Mouse (Mus musculus) lung, postnatal 0 days (tissue): ENCODE measurements around the gene Fam178b. TPM values are rescaled to one million over a fixed set of nuclear protein-coding genes. Genes with fewer than 3 reads are reported as not detected.
A peak's percentile ranks its signal among the peaks of the same experiment; 100 is the strongest.

ENCODE experiments used
- ATAC-seq: fragments of 200-750 bp; cut with Nextera tagmentation; 2 replicates; pipeline ENCODE4 v1.8.0; 2017; ENCODE audit warnings: moderate library complexity
- DNase-seq: peaks from one replicate; pipeline ENCODE4 v3.0.0-alpha.2; 2016; ENCODE audit warnings: low spot score
- H3K27ac ChIP-seq: fragments of 300-500 bp; sonication (generic); 2 replicates; pipeline ENCODE4 v1.5.1; 2014; ENCODE audit warnings: antibody characterized with exemption, mild to moderate bottlenecking, low read length, mixed read lengths
- H3K27me3 ChIP-seq: fragments of 300-500 bp; sonication (generic); replicated peaks from 2 replicates; pipeline ENCODE4 v1.6.1; 2014; ENCODE audit warnings: low read length, mixed read lengths; ENCODE audit not compliant: insufficient read depth
- H3K36me3 ChIP-seq: fragments of 300-500 bp; sonication (generic); 2 replicates; pipeline ENCODE4 v1.6.1; 2014; ENCODE audit warnings: low read length, mixed read lengths; ENCODE audit not compliant: insufficient read depth
- H3K4me1 ChIP-seq: fragments of 300-500 bp; sonication (generic); 2 replicates; pipeline ENCODE4 v1.6.1; 2014; ENCODE audit warnings: antibody characterized with exemption, low read depth, low read length, mixed read lengths; ENCODE audit not compliant: insufficient read depth
- H3K4me2 ChIP-seq: fragments of 300-500 bp; sonication (generic); replicated peaks from 2 replicates; pipeline ENCODE4 v1.6.1; 2014; ENCODE audit warnings: low read depth, mild to moderate bottlenecking, low read length, moderate library complexity, mixed read lengths
- H3K4me3 ChIP-seq: fragments of 300-500 bp; sonication (generic); 2 replicates; pipeline ENCODE4 v1.5.1; 2014; ENCODE audit warnings: low read depth, low read length
- H3K9ac ChIP-seq: fragments of 300-500 bp; sonication (generic); replicated peaks from 2 replicates; pipeline ENCODE4 v1.6.1; 2014; ENCODE audit warnings: low read depth, mild to moderate bottlenecking
- H3K9me3 ChIP-seq: fragments of 300-500 bp; sonication (generic); 2 replicates; pipeline ENCODE4 v1.6.1; 2016; ENCODE audit warnings: low read length, mixed read lengths
- CTCF ChIP-seq: IDR thresholded peaks from 2 replicates; pipeline ENCODE4 v1.5.1; 2016; ENCODE audit warnings: antibody characterized with exemption, mild to moderate bottlenecking
- EP300 ChIP-seq: IDR thresholded peaks from 2 replicates; pipeline ENCODE4 v1.6.1; 2016; ENCODE audit warnings: antibody characterized with exemption, mild to moderate bottlenecking, control low read depth
- WGBS: fragments of 180-500 bp; shearing (Covaris S2); extraction: QIAGEN DNeasy Blood & Tissue Kit; methylation state at CpG from one replicate; pipeline ENCODE4 v1.1.7; 2014; 5-methylcytosine and 5-hydroxymethylcytosine counted together
- polyA plus RNA-seq: library from polyadenylated mRNA; unstranded; fragments of >200 nt; fragmentation: Nextera tagmentation; extraction: Ambion mirVana; gene quantifications from 2 replicates; pipeline ENCODE4 v1.2.1, GENCODE M21; 2015

Fam178b gene
- polyA plus RNA-seq, 1 experiment from 2014 or later: 5.1 TPM

GRCm38 (mm10) chr1:36533546-36533945, 149.4 kb downstream of the Fam178b start:
- TF ChIP-seq EP300 (no peak), CTCF (no peak)
- 63% methylated on average over 6 of the region's 6 CpGs for WGBS
- Histone ChIP-seq H3K27ac (peak overlapping the region; percentile 38; the same call in 1 of the 2 replicates), H3K9me3 (no peaks in the 10 kb centered on the region), H3K9ac (no peak overlapping the region), H3K4me3 (no peak overlapping the region), H3K36me3 (peaks cover 4% of the 10 kb centered on the region; the same call in 1 of the 2 replicates), H3K4me1 (peaks cover 11% of the 10 kb centered on the region; the same call in 1 of the 2 replicates), H3K27me3 (no peaks in the 10 kb centered on the region), H3K4me2 (no peak overlapping the region)
- ATAC-seq: peak; percentile 34
- DNase-seq: peak; percentile 76

- WGBS: 85% methylated on average over 12 of the region's 12 CpGs
- DNase-seq (no peak), ATAC-seq (no peak)
- Histone ChIP-seq H3K9ac (no peak overlapping the region), H3K27ac (no peak overlapping the region), H3K4me2 (no peak overlapping the region), H3K27me3 (no peaks in the 10 kb centered on the region), H3K9me3 (no peaks in the 10 kb centered on the region), H3K36me3 (no peaks in the 10 kb centered on the region), H3K4me3 (no peak overlapping the region), H3K4me1 (peaks cover 11% of the 10 kb centered on the region; the same call in 1 of the 2 replicates)
- TF ChIP-seq EP300 (no peak), CTCF (no peak)
These were observed 151.5 kb downstream of the Fam178b start for GRCm38 (mm10) chr1:36531461-36531860.

DNA sequence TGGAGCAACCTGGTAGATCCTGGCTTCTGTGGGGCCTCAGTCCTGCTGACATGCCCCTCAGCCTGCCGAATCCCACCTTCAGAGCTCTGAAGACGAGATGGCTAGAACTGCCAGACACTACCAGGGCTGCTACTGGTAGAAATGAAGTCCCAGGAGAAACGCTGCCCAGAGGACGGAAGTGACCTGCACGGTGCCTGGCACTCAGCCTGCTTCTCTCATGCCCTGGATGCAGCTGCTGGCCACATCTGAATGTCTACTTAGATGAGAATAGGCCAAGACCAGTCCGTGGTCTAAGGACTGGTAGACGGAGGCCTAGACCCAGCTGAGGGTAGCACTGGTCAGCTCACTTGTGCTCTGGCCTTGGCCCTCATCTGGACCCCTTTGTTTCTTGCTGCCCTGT, 152.0 kb downstream of the Fam178b start:
- Histone ChIP-seq H3K4me3 (no peak overlapping the region), H3K4me1 (peaks cover 11% of the 10 kb centered on the region; the same call in 1 of the 2 replicates), H3K36me3 (no peaks in the 10 kb centered on the region), H3K27ac (no peak overlapping the region), H3K9ac (no peak overlapping the region), H3K27me3 (no peaks in the 10 kb centered on the region), H3K9me3 (no peaks in the 10 kb centered on the region), H3K4me2 (no peak overlapping the region)
- 92% methylated on average over 7 of the region's 7 CpGs for WGBS
- TF ChIP-seq CTCF (no peak), EP300 (no peak)
- no peak for DNase-seq
- no peak for ATAC-seq

- peaks cover 8% of the 10 kb centered on the region; the same call in 1 of the 2 replicates for H3K4me1 ChIP-seq
- WGBS: 57% methylated on average over 8 of the region's 8 CpGs
These were observed 152.5 kb downstream of the Fam178b start for GRCm38 (mm10) chr1:36530485-36530884.

GRCm38 (mm10) chr1:36529875-36530274, 153.1 kb downstream of the Fam178b start:
- peaks cover 8% of the 10 kb centered on the region; the same call in 1 of the 2 replicates for H3K36me3 ChIP-seq
- H3K9ac ChIP-seq: no peak overlapping the region
- WGBS: 92% methylated on average over 4 of the region's 4 CpGs
- no peak overlapping the region for H3K27ac ChIP-seq
- H3K4me3 ChIP-seq: no peak overlapping the region
- H3K4me1 ChIP-seq: peaks cover 8% of the 10 kb centered on the region; the same call in 1 of the 2 replicates
- DNase-seq (no peak), ATAC-seq (no peak)
- H3K27me3 ChIP-seq: no peaks in the 10 kb centered on the region
- TF ChIP-seq CTCF (no peak), EP300 (no peak)
- no peaks in the 10 kb centered on the region for H3K9me3 ChIP-seq
- no peak overlapping the region for H3K4me2 ChIP-seq

More at GRCm38 (mm10) chr1:36530485-36530884, 152.5 kb downstream of the Fam178b start:
- H3K9ac ChIP-seq: no peak overlapping the region
- H3K4me3 ChIP-seq: no peak overlapping the region
- TF ChIP-seq EP300 (no peak), CTCF (no peak)
- H3K9me3 ChIP-seq: no peaks in the 10 kb centered on the region
- H3K4me2 ChIP-seq: no peak overlapping the region
- DNase-seq (no peak), ATAC-seq (no peak)
- peaks cover 2% of the 10 kb centered on the region; the same call in 1 of the 2 replicates for H3K36me3 ChIP-seq
- no peak overlapping the region for H3K27ac ChIP-seq
- no peaks in the 10 kb centered on the region for H3K27me3 ChIP-seq

GRCm38 (mm10) chr1:36529274-36529673, 153.7 kb downstream of the Fam178b start:
- Histone ChIP-seq H3K27me3 (no peaks in the 10 kb centered on the region), H3K36me3 (peaks cover 12% of the 10 kb centered on the region; the same call in 1 of the 2 replicates), H3K27ac (no peak overlapping the region), H3K9ac (no peak overlapping the region), H3K4me1 (peaks cover 5% of the 10 kb centered on the region; the same call in 1 of the 2 replicates), H3K4me2 (no peak overlapping the region), H3K9me3 (no peaks in the 10 kb centered on the region), H3K4me3 (no peak overlapping the region)
- WGBS: 91% methylated on average over 4 of the region's 4 CpGs
- no peak for DNase-seq
- no peak for ATAC-seq
- TF ChIP-seq CTCF: no peak
- TF ChIP-seq EP300: no peak
